Comparison of ENCODE assay signal across 18 mouse cellular contexts in genomic region chr10:89695194-89695911, GRCm38 (mm10). TPM values are rescaled to one million over a fixed set of nuclear protein-coding genes. Genes with fewer than 3 reads are reported as not detected.
DNase-seq lines count a peak whose midpoint lies in the region; ATAC-seq lines count a peak whose summit lies in the region.
"Had no signal": no experiment of that assay in that cellular context is flagged by ENCODE, and none has a peak within 500 bp of the region (broad histone marks: within the 10 kb centered on the region; RNA-seq: fewer than 3 reads in every experiment).

No protein-coding gene starts in this region.

- H3K9ac ChIP-seq in liver, embryonic 11.5 days (ENCODE audit: low read depth, low read length) = no peak overlapping the region
- H3K9ac ChIP-seq: hindbrain, embryonic 12.5 days; limb, embryonic 15.5 days; midbrain, embryonic 12.5 days had no signal

- H3K4me1 ChIP-seq in erythroblast, embryonic 14.5 days (ENCODE audit: control insufficient read depth) = peaks cover 2% of the 10 kb centered on the region
- 0 out of 2 replicates have a peak, but pooled peaks cover under 1% of the 10 kb centered on the region for H3K4me1 ChIP-seq in liver, embryonic 11.5 days (replicated peaks; ENCODE audit: control insufficient read depth, insufficient read depth, low read length)
- H3K4me1 ChIP-seq: hindbrain, embryonic 12.5 days; limb, embryonic 15.5 days; midbrain, embryonic 12.5 days had no signal

- no peaks in the 10 kb centered on the region for H3K36me3 ChIP-seq in erythroblast, embryonic 14.5 days (ENCODE audit: control insufficient read depth)
- no peaks in the 10 kb centered on the region for H3K36me3 ChIP-seq in liver, embryonic 11.5 days (ENCODE audit: control insufficient read depth, insufficient read depth, low read length)
- H3K36me3 ChIP-seq: hindbrain, embryonic 12.5 days; limb, embryonic 15.5 days; midbrain, embryonic 12.5 days had no signal

- H3K27ac ChIP-seq in liver, embryonic 11.5 days (ENCODE audit: low read depth, low read length) = no peak overlapping the region; the same call in 1 of the 2 replicates
- H3K27ac ChIP-seq: hindbrain, embryonic 12.5 days; limb, embryonic 15.5 days; midbrain, embryonic 12.5 days had no signal

- no peak for DNase-seq in liver, embryonic 11.5 days (ENCODE audit: low spot score)
- no peak for DNase-seq in liver
- DNase-seq in cerebellum, postnatal 14 days = no peak
- DNase-seq in right cerebral cortex, postnatal 10 days (ENCODE audit: low spot score in 2 of 2) = no peak
- DNase-seq: adrenal gland, adult 8-10 months; layer of hippocampus, postnatal 36 days; lung, postnatal 10 days; right cerebral cortex, postnatal 4 days had no signal

- H3K27me3 ChIP-seq in erythroblast, embryonic 14.5 days (ENCODE audit: control insufficient read depth) = peaks cover 5% of the 10 kb centered on the region
- no peaks in the 10 kb centered on the region for H3K27me3 ChIP-seq in liver, embryonic 11.5 days (replicated peaks; ENCODE audit: control insufficient read depth, insufficient read depth, low read length)
- H3K27me3 ChIP-seq: CH12.LX; limb, embryonic 15.5 days; midbrain, embryonic 12.5 days had no signal

- peak overlapping the region; percentile 43 for H3K4me3 ChIP-seq in erythroblast, embryonic 14.5 days (replicated peaks)
- H3K4me3 ChIP-seq in liver, embryonic 11.5 days (ENCODE audit: low read depth, low read length) = no peak overlapping the region
- H3K4me3 ChIP-seq: hindbrain, embryonic 12.5 days; limb, embryonic 15.5 days; midbrain, embryonic 12.5 days had no signal

- 48% methylated on average over 20 of the region's 20 CpGs for WGBS in liver, embryonic 11.5 days

- H3K9me3 ChIP-seq in erythroblast, embryonic 14.5 days (ENCODE audit: control insufficient read depth, low read length) = no peaks in the 10 kb centered on the region
- H3K9me3 ChIP-seq in liver, embryonic 11.5 days (ENCODE audit: control insufficient read depth, low read length) = no peaks in the 10 kb centered on the region
- H3K9me3 ChIP-seq: hindbrain, embryonic 12.5 days; limb, embryonic 15.5 days; midbrain, embryonic 12.5 days had no signal

- peak overlapping the region; percentile 21; the same call in 1 of the 2 replicates for H3K4me2 ChIP-seq in liver, embryonic 11.5 days
- H3K4me2 ChIP-seq: hindbrain, embryonic 12.5 days; limb, embryonic 15.5 days; midbrain, embryonic 12.5 days had no signal

- no peak for ATAC-seq in erythroblast, adult 5-6 weeks (replicated peaks; ENCODE audit: low FRiP score, poor library complexity, severe bottlenecking)
- ATAC-seq in liver, embryonic 11.5 days (replicated peaks; ENCODE audit: low FRiP score) = no peak
- peak; percentile 82 for ATAC-seq in hematopoietic stem cell, adult 5-6 weeks (replicated peaks in 1 of 2; ENCODE audit: insufficient read depth in 1 of 2, low FRiP score in 2 of 2, low TSS enrichment in 1 of 2, low read depth in 1 of 2, poor library complexity in 2 of 2, severe bottlenecking in 2 of 2)
- ATAC-seq in megakaryocyte progenitor cell, adult 5-6 weeks (replicated peaks; ENCODE audit: poor library complexity) = peak; percentile 79
- ATAC-seq: forebrain, embryonic 14.5 days; inflammation-experienced regulatory T-cells, adult 6 months had no signal

RNA-seq across cellular contexts. Expression of gene Scyl2, which starts 9.3 kb away (rescaled TPM):
- 0.29 and 1.3 TPM in 2 replicates for polyA plus RNA-seq in erythroblast, embryonic 14.5 days (2012)
- 8.6 and 14.4 TPM in 2 replicates for total RNA-seq in erythroblast, adult 5-6 weeks (2015; ENCODE audit: low replicate concordance)
- total RNA-seq in erythroblast, adult 5-6 weeks (2017; ENCODE audit: low replicate concordance) = 8.0 and 20.2 TPM in 2 replicates
- polyA plus RNA-seq in liver, embryonic 11.5 days (2014; fragmentation: Nextera tagmentation; extraction: Ambion mirVana) = 11.7 and 13.3 TPM in 2 replicates
- 36.1 and 37.8 TPM in 2 replicates for total RNA-seq in hematopoietic stem cell, adult 5-6 weeks (2017)
- total RNA-seq in megakaryocyte progenitor cell, adult 5-6 weeks (2015) = 21.6 and 28.6 TPM in 2 replicates
- total RNA-seq in megakaryocyte progenitor cell, adult 5-6 weeks (2017) = 24.7 and 28.8 TPM in 2 replicates

RNA-seq across cellular contexts. Expression of gene Actr6, which starts 36.7 kb away (rescaled TPM):
- 0.06 TPM in 1 of 2 replicates, not detected in the other for polyA plus RNA-seq in erythroblast, embryonic 14.5 days (2012)
- total RNA-seq in erythroblast, adult 5-6 weeks (2015; ENCODE audit: low replicate concordance) = 5.6 and 8.8 TPM in 2 replicates
- total RNA-seq in erythroblast, adult 5-6 weeks (2017; ENCODE audit: low replicate concordance) = 3.2 and 8.1 TPM in 2 replicates
- 29.3 and 33.2 TPM in 2 replicates for polyA plus RNA-seq in liver, embryonic 11.5 days (2014; fragmentation: Nextera tagmentation; extraction: Ambion mirVana)
- 16.1 and 21.8 TPM in 2 replicates for total RNA-seq in hematopoietic stem cell, adult 5-6 weeks (2017)
- total RNA-seq in megakaryocyte progenitor cell, adult 5-6 weeks (2015) = 28.4 and 38.2 TPM in 2 replicates
- total RNA-seq in megakaryocyte progenitor cell, adult 5-6 weeks (2017) = 28.9 TPM in 2 replicates

RNA-seq across cellular contexts. Expression of gene Uhrf1bp1l, which starts 49.4 kb away (rescaled TPM):
- 0.23 and 0.64 TPM in 2 replicates for polyA plus RNA-seq in erythroblast, embryonic 14.5 days (2012)
- total RNA-seq in erythroblast, adult 5-6 weeks (2015; ENCODE audit: low replicate concordance) = 11.7 and 14.4 TPM in 2 replicates
- 7.4 and 9.5 TPM in 2 replicates for total RNA-seq in erythroblast, adult 5-6 weeks (2017; ENCODE audit: low replicate concordance)
- polyA plus RNA-seq in liver, embryonic 11.5 days (2014; fragmentation: Nextera tagmentation; extraction: Ambion mirVana) = 24.4 and 26.8 TPM in 2 replicates
- total RNA-seq in hematopoietic stem cell, adult 5-6 weeks (2017) = 25.9 and 27.4 TPM in 2 replicates
- 62.9 and 71.0 TPM in 2 replicates for total RNA-seq in megakaryocyte progenitor cell, adult 5-6 weeks (2015)
- 31.8 and 41.7 TPM in 2 replicates for total RNA-seq in megakaryocyte progenitor cell, adult 5-6 weeks (2017)

Comparison
In these comparisons a context has a peak if more than half of its experiments do, and no peak if none do; other contexts are left out.
1. ATAC-seq: peak in hematopoietic stem cell, adult 5-6 weeks (2 of 2) and megakaryocyte progenitor cell, adult 5-6 weeks (single experiment); none in erythroblast, adult 5-6 weeks (single experiment) and liver, embryonic 11.5 days (single experiment).